Mouse (Mus musculus): ENCODE measurements around the gene Hoxb1. TPM values are rescaled to one million over a fixed set of nuclear protein-coding genes. Genes with fewer than 3 reads are reported as not detected.

The Hoxb1 gene
- polyA plus RNA-seq, 1 experiment from 2014 or later: 1.2 TPM

DNA sequence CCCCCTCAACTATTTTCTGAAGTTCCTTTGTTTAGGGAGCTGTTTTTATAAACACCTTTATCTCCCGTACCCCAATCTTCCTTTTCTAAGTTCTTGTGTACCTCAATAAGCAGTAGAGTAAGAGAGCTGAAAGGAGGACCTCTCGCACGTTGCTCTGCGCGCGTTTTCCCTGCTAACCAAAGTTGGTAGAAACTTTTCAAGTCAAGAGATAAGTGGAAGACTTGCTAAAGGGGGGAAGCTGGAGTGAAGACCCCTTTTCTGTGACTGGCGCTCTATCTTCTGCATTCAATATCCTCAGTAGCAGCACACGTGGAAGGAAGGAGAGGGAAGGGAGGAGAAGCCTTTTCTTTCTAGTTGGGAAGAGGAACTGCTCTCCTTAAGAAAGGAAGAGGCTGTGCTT lies 40.6 kb upstream of the Hoxb1 start:
- peak overlapping the region; percentile 11; the same call in 1 of the 2 replicates for H3K4me3 ChIP-seq
- no peak for DNase-seq (ENCODE audit: low spot score)
- no peaks in the 10 kb centered on the region for H3K9me3 ChIP-seq
- H3K4me1 ChIP-seq: no peaks in the 10 kb centered on the region
- H3K27me3 ChIP-seq (replicated peaks; ENCODE audit: low read depth, poor library complexity, severe bottlenecking): peaks cover 100% of the 10 kb centered on the region
- no peak overlapping the region for H3K27ac ChIP-seq (replicated peaks)
- no peaks in the 10 kb centered on the region for H3K36me3 ChIP-seq (replicated peaks)
- WGBS: 2% methylated on average over 8 of the region's 8 CpGs

DNA sequence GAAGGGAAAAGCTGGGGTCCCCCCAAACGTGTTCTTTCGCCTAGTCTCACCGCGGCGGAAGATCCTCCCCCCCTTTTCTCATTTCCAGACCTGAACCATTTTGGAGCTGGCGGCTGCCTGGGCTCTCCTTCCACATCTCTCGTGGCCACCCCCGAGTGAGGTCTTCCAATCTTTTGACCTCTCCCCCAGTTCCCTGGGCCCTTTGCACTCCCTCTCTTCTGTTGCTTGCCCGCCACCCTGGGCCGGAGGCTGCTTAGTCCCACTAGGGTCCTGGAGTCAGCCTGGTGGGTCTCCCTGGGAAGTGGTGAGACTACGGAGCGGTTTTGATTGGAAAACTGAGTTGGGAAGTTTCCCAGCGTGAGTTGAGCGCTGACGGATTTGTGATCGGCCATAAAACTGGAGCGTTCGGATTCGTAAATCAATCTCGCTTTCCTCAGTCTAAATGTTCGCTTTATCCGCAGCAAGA lies 39.8 kb upstream of the Hoxb1 start:
- DNase-seq (ENCODE audit: low spot score): no peak

DNA sequence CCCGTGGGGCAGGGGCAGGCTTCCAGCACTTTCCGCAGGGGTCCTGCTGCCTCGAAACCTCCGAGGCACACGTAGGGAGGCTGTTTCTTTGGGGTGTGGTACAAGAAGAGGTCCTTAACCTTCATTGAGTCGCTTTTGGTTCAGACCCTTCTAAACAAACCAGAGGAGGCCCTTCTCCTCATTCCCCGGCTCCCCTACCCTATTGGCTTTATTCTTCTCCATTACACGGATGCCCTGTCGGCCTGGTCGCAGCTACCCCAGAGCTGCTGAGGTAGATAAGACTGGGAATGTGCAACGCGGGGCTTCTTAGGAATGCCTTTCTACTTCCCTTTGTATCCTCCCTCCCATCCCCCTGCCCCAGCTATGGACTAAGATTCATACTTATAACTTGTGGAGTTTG lies 38.8 kb upstream of the Hoxb1 start:
- no peak for DNase-seq (ENCODE audit: low spot score)
- WGBS: under 1% methylated on average over 12 of the region's 12 CpGs

More for the DNA sequence above, 39.8 kb upstream of the Hoxb1 start:
- Histone ChIP-seq H3K27ac (replicated peaks) (no peak overlapping the region), H3K27me3 (replicated peaks; ENCODE audit: low read depth, poor library complexity, severe bottlenecking) (peaks cover 100% of the 10 kb centered on the region), H3K9me3 (no peaks in the 10 kb centered on the region), H3K4me1 (no peaks in the 10 kb centered on the region), H3K4me3 (peak overlapping the region; percentile 32; the same call in 1 of the 2 replicates), H3K36me3 (replicated peaks) (no peaks in the 10 kb centered on the region)
- under 1% methylated on average over 22 of the region's 22 CpGs for WGBS

DNA sequence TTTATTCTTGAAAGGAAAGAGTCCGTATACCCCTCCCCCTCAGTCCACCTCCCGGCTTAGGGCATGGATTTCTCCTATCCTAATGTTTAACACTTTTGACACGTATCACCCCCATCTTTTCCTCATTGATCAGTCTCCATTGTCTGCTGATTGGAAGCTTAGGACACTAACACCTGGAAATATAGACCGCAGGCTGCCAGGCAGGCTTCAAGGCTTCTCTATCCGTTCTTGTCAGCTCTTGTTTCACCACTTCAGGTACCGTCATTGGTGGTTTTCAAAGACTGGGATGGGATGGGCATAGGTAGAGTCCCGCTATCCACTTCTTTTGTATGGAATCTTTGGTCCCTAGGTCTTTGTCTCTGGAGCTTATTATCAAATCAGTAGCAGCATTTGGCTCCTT lies 38.4 kb upstream of the Hoxb1 start:
- H3K27ac ChIP-seq (replicated peaks): no peak overlapping the region
- no peak overlapping the region for H3K4me3 ChIP-seq
- H3K9me3 ChIP-seq: no peaks in the 10 kb centered on the region
- no peak for DNase-seq (ENCODE audit: low spot score)
- WGBS: 1% methylated on average over 7 of the region's 7 CpGs
- H3K36me3 ChIP-seq (replicated peaks): no peaks in the 10 kb centered on the region
- peaks cover 100% of the 10 kb centered on the region for H3K27me3 ChIP-seq (replicated peaks; ENCODE audit: low read depth, poor library complexity, severe bottlenecking)
- H3K4me1 ChIP-seq: peaks cover 3% of the 10 kb centered on the region

More for the DNA sequence above, 38.8 kb upstream of the Hoxb1 start:
- Histone ChIP-seq H3K27me3 (replicated peaks; ENCODE audit: low read depth, poor library complexity, severe bottlenecking) (peaks cover 100% of the 10 kb centered on the region), H3K4me3 (0 out of 2 replicates have a peak overlapping the region, but pooled peaks have one; percentile 32), H3K27ac (replicated peaks) (no peak overlapping the region), H3K9me3 (no peaks in the 10 kb centered on the region), H3K4me1 (no peaks in the 10 kb centered on the region; the same call in 1 of the 2 replicates), H3K36me3 (replicated peaks) (no peaks in the 10 kb centered on the region)

DNA sequence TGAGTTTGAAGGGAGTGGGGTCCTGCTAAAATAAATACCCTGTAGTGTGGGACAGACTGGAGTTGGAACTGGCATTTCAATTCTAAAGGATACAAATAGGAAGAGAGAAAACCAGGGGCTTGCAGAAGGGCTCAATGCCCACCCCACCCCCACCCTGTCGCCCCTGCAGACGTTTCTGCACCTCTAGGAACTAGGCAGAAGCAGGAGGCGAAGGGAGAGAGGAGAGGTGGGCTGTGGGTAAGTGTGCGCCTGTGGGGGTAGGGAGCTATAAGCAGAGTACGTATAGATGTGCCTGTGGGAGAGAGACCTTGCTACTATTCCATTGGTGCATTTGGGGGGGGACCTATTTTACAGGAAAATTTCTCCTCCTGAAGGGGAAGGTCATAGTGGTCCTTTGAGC lies 37.8 kb upstream of the Hoxb1 start:
- WGBS: 2% methylated on average over 5 of the region's 5 CpGs
- Histone ChIP-seq H3K4me1 (peaks cover 9% of the 10 kb centered on the region), H3K9me3 (no peaks in the 10 kb centered on the region), H3K4me3 (0 out of 2 replicates have a peak overlapping the region, but pooled peaks have one; percentile 1), H3K27ac (replicated peaks) (no peak overlapping the region), H3K27me3 (replicated peaks; ENCODE audit: low read depth, poor library complexity, severe bottlenecking) (peaks cover 100% of the 10 kb centered on the region), H3K36me3 (replicated peaks) (no peaks in the 10 kb centered on the region)
- DNase-seq (ENCODE audit: low spot score): no peak

DNA sequence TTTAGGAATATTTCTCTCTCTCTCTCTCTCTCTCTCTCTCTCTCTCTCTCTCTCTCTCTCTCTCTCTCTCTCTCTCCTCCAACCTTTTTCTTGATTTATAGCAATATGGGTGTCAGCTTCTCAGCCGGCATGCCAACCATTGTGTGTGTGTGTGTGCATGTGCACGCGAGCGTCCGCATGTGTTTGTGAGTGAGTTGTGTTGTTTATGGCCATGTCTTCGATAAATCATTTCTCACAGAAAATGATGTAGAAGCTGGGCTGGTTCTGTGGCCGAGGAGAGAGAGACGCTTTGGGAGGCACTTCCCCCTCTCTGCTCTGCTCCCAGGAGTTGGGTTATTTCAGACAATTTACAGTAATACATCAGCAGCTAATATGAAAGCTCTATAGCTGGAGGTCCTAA lies 36.9 kb upstream of the Hoxb1 start:
- 7% methylated on average over 8 of the region's 8 CpGs for whole genome bisulfite sequencing
- H3K4me3 ChIP-seq: no peak overlapping the region

DNA sequence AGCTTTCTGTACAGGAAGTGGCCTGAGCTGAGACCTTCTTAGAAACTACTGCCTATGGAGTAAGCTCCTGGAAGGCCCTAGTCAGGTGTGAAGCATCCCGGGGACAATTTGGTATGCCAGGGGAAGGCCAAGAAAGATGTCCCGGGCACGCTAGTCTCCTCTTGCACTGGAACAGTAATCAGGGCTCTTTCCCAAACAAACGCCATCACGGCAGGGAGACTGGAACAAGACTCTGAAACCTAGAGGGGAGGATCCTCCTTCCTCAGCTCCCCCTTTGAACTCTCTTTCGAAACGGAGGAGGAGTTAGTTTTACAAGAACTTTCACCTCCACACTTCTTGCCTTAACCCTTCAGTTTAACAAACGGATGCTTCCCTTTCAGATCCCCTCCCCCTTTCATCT lies 33.4 kb upstream of the Hoxb1 start:
- H3K27ac ChIP-seq (replicated peaks): no peak overlapping the region
- WGBS: under 1% methylated on average over 8 of the region's 8 CpGs
- no peaks in the 10 kb centered on the region for H3K9me3 ChIP-seq
- no peak for DNase-seq (ENCODE audit: low spot score)
- H3K36me3 ChIP-seq (replicated peaks): no peaks in the 10 kb centered on the region
- peaks cover 100% of the 10 kb centered on the region for H3K27me3 ChIP-seq (replicated peaks; ENCODE audit: low read depth, poor library complexity, severe bottlenecking)
- H3K4me1 ChIP-seq: peaks cover 16% of the 10 kb centered on the region
- H3K4me3 ChIP-seq: peak overlapping the region; percentile 53

More for the DNA sequence above, 36.9 kb upstream of the Hoxb1 start:
- no peak overlapping the region for H3K27ac ChIP-seq (replicated peaks)
- H3K9me3 ChIP-seq: no peaks in the 10 kb centered on the region
- peaks cover 100% of the 10 kb centered on the region for H3K27me3 ChIP-seq (replicated peaks; ENCODE audit: low read depth, poor library complexity, severe bottlenecking)
- H3K36me3 ChIP-seq (replicated peaks): no peaks in the 10 kb centered on the region
- H3K4me1 ChIP-seq: peaks cover 16% of the 10 kb centered on the region
- DNase-seq (ENCODE audit: low spot score): no peak

DNA sequence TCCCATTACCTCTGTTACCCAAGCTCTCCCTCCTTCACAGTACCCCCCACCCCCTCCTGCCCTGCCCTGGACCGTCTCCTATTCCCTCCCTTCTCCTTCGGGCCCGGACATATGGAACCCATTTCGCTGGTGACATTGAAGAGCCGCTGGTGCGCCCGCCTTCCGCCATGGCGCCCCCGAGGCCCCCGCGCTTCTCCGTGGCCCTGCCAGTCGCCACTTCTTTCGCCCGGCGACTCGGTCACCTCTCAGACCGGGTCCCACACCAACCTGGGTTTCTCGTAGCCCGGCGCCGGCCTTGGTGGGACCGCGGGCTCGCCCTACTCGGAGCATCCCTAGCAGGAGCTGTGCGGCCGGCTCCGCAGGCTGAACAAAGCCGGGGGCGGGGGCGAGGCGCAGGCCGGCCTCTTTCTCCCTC lies 32.9 kb upstream of the Hoxb1 start:
- Histone ChIP-seq H3K4me1 (peaks cover 16% of the 10 kb centered on the region), H3K27me3 (replicated peaks; ENCODE audit: low read depth, poor library complexity, severe bottlenecking) (peaks cover 100% of the 10 kb centered on the region), H3K4me3 (peak overlapping the region; percentile 53), H3K9me3 (no peaks in the 10 kb centered on the region), H3K36me3 (replicated peaks) (no peaks in the 10 kb centered on the region), H3K27ac (replicated peaks) (peak overlapping the region; percentile 75)
- WGBS: under 1% methylated on average over 35 of the region's 35 CpGs
- peak; percentile 75 for DNase-seq (ENCODE audit: low spot score)

DNA sequence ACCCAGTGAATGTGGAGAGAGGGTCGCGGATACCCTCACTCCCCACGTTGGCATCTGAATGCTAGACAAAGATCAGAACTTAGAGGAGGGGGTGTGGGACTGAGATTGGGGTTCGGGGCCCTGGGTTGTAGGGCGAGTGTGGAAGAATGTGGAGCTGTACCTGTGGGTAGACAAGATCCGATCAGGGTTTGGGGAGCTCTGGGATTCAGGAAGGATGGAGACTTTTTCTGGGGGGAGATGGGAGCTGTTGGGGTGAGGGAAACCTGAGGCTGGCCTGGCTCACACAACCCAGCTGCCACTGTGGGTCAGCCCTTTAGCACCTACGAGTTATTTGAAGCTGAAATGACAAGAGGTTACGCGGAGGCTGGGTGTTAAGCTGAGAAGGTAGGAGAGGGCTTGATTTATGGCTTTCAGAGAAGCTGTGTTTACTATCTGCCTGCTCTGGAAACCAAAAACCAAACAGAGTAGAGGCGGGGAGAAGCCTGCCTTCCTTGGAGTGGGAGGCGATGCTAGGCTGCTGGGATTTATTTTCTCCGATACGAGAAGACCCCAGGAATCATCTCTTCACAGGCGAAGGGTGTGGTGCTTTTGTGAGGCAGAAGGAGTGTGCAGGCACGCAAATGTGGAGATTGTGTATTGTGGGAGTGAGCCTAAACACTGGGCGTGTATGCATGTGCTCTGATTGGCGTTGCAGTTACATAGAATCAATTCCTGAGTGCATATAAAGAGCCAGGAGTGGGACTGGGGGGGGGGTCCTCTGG lies 32.1 kb upstream of the Hoxb1 start:
- no peak for DNase-seq (ENCODE audit: low spot score)
- 2% methylated on average over 17 of the region's 17 CpGs for WGBS
- H3K36me3 ChIP-seq (replicated peaks): no peaks in the 10 kb centered on the region
- peak overlapping the region; percentile 53 for H3K4me3 ChIP-seq
- peaks cover 16% of the 10 kb centered on the region for H3K4me1 ChIP-seq
- H3K27me3 ChIP-seq (replicated peaks; ENCODE audit: low read depth, poor library complexity, severe bottlenecking): peaks cover 100% of the 10 kb centered on the region
- H3K27ac ChIP-seq (replicated peaks): peak overlapping the region; percentile 75; the same call in 1 of the 2 replicates
- H3K9me3 ChIP-seq: no peaks in the 10 kb centered on the region

DNA sequence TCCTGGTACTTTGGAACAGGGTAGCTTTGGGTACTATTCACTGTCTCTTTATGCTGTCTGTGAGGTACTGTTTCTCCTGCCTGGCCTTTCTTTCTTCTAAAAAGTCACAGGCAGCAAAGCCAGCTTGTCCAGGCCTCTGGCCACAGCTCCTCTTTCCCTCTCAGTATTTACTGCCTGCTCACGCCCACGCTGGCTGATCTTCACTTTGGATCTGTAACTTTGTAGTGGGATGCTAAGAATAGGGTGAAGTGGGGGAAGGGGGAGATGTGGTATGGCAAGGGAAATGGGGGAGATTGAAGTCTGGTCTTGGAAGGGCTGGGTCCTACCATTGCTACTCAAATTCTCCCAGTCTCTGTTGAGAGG lies 31.6 kb upstream of the Hoxb1 start:
- Histone ChIP-seq H3K4me3 (peak overlapping the region; percentile 53; the same call in 1 of the 2 replicates), H3K9me3 (no peaks in the 10 kb centered on the region), H3K27me3 (replicated peaks; ENCODE audit: low read depth, poor library complexity, severe bottlenecking) (peaks cover 100% of the 10 kb centered on the region), H3K4me1 (peaks cover 16% of the 10 kb centered on the region), H3K36me3 (replicated peaks) (no peaks in the 10 kb centered on the region), H3K27ac (replicated peaks) (no peak overlapping the region)
- 2% methylated on average over 2 of the region's 2 CpGs for WGBS
- DNase-seq (ENCODE audit: low spot score): no peak

DNA sequence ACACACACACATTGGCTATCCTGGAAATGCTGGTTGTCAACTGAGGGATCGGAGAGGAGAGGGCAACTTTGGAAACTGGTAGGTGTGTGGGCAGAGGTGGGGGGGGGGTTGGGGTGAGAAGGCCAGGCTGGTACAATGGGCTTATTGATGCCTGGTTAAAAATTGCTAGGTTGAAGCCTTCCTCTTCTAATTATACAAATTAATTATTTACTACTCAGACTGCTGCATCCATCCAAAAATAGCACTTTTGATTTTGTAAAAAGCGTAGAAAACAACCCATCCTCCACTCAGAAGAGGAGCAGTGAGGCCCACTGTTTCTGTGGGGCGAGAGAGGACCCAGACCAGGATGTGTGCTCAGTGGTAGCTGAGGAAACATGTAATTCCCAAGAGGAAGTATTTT lies 30.6 kb upstream of the Hoxb1 start:
- Histone ChIP-seq H3K27ac (replicated peaks) (no peak overlapping the region), H3K27me3 (replicated peaks; ENCODE audit: low read depth, poor library complexity, severe bottlenecking) (peaks cover 100% of the 10 kb centered on the region), H3K36me3 (replicated peaks) (no peaks in the 10 kb centered on the region), H3K4me3 (peak overlapping the region; percentile 16; the same call in 1 of the 2 replicates), H3K4me1 (peaks cover 16% of the 10 kb centered on the region), H3K9me3 (no peaks in the 10 kb centered on the region)
- no peak for DNase-seq (ENCODE audit: low spot score)
- 21% methylated on average over 3 of the region's 3 CpGs for WGBS

DNA sequence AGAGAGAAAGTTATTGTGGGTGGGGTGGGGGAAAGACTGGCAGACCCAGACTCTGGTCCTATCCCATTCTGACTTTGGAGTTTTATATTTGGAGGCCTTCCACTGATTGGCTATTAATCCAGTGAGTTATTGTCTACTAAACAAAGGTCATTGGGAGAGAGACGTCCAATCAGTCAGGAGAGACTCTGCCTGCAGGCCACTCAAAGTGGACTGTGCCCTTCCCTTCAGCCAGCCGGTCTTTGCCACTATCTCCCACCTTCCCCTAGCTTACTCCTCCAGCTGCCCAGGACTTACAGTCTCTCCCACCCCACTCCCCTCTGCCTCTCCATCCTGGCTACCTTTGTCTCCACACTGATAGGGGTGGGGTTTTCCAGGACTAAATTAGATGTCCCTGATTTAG lies 29.0 kb upstream of the Hoxb1 start:
- no peak for DNase-seq (ENCODE audit: low spot score)
- 0% methylated on average over 2 of the region's 2 CpGs for WGBS
- Histone ChIP-seq H3K9me3 (no peaks in the 10 kb centered on the region), H3K36me3 (replicated peaks) (no peaks in the 10 kb centered on the region), H3K27ac (replicated peaks) (no peak overlapping the region), H3K4me3 (0 out of 2 replicates have a peak overlapping the region, but pooled peaks have one; percentile 1), H3K4me1 (peaks cover 19% of the 10 kb centered on the region), H3K27me3 (replicated peaks; ENCODE audit: low read depth, poor library complexity, severe bottlenecking) (peaks cover 100% of the 10 kb centered on the region)

DNA sequence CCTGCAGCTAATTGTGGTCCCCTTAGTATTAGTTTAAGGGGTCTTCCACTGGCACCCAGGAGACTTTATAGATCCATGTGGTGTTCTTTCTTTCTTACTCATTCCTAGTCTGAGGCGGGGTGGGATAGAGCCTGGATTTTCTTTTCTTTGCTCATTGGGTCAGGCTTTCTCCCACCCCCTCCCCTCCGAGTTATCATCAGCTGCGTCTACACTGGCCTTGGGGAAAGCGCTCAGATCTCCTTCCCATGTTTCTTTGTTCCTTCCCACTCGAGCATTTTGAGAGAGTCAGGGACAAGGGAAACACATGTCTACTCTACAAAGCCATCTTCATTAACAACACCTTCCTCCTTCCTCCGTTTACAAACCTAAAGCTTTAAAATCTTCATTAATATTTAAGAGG lies 28.5 kb upstream of the Hoxb1 start:
- Histone ChIP-seq H3K4me1 (peaks cover 18% of the 10 kb centered on the region), H3K27me3 (replicated peaks; ENCODE audit: low read depth, poor library complexity, severe bottlenecking) (peaks cover 100% of the 10 kb centered on the region), H3K4me3 (0 out of 2 replicates have a peak overlapping the region, but pooled peaks have one; percentile 1), H3K9me3 (no peaks in the 10 kb centered on the region), H3K36me3 (replicated peaks) (no peaks in the 10 kb centered on the region), H3K27ac (replicated peaks) (no peak overlapping the region)
- DNase-seq (ENCODE audit: low spot score): no peak
- under 1% methylated on average over 6 of the region's 6 CpGs for WGBS

All from embryonic facial prominence, embryonic 10.5 days (tissue).